Mouse (Mus musculus) yolk sac, embryonic 10.5 days (tissue): ENCODE data around the gene Rnf216.
A peak's percentile ranks its signal among the peaks of the same experiment; 100 is the strongest.

Source experiments
- DNase-seq: peaks from one replicate; pipeline ENCODE4 v3.0.0-alpha.2; 2017; ENCODE audit warnings: low spot score

Gene Rnf216

DNA sequence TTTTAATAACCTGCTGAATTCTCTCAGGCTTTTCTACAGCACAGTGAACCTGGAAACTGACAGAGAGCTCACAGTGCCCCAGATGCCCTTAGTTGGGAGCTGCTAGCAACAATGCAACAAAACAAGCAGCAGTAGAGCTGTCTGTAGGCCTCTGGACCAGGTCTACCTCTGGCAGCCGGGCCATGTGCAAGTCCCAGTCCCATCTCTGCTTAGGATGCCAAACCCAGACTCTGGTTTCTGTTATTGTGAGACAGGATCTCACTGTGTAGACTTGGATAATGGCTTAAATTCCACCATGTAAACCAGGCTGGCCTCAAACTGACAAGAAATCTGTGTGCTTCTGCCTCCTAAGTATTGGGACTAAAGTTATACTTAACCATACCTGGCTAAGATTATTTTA lies 11.2 kb downstream of the Rnf216 start:
- DNase-seq: no peak

DNA sequence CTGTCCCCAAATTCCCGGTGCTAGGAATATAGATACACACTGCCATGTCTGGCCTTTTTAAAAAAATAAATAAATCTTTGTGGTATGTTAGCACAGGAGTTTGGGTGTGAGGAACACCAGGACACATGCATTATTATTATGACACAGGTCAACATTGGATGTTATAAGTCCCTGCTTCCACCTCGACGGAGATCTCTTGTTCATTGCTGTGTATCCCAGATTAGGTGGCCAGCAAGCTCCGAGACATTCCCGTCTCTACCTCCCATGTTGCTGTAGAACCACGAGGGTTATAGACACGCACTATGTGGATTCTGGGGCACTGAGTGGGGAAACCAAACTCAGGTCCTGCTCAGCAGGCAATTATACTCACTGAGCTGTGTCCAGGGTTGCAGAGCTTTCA lies 17.5 kb downstream of the Rnf216 start:
- no peak for DNase-seq

DNA sequence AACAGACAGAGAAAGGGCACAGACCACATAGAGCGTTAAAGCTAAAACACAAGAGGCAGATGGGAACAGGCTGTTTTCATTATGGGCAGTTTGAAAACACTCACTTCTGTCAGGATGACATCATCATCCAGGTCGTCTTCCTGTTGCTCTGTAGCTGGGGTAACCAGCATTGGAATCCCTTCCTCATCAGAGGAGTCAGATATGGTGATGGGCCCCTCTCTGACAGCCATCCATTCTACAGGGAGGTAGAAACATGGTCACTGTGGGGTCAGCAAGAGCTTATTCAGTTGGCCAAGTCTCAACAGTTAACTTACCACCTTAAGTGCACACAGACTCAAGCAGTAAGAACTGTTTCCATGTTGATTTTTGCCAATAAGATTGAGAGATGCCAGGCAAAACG lies 19.9 kb downstream of the Rnf216 start:
- DNase-seq: no peak

DNA sequence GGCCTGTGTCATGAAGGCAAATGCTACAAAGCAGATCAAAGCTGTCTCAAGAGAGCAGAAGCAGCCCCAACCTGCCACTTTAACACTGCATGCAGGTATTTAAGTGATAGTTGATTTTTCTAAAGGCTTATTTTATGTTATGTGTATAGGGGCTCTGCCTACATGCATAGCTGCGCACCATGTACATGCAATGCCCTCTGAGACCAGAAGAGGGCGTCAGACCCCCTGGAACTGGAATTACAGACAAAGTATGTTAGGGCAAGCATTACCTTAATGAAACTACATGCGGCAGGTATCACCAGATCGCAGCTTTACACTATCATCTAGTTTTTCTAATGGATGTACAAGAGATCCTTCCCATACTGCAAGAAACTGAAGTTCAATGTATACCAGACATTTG lies 27.9 kb downstream of the Rnf216 start:
- DNase-seq: no peak

DNA sequence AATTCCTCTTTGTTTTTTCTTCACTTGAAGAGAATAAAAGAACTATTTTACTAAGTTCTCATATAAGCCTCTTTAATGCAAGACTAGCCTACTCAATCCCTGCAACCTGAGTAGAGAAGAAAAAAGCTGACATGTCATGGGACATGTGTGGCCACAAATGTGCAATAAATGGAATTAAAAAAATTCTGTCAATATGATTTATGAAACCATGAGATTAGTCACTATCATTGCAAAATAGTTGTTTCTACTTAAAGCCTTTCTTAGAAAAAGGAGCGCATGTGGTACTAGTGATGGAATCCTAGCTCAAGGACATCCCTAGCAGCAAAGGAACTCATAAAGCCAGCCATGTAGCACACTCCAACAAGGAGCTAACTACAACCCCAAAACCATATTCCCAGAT lies 33.0 kb downstream of the Rnf216 start:
- DNase-seq: no peak

DNA sequence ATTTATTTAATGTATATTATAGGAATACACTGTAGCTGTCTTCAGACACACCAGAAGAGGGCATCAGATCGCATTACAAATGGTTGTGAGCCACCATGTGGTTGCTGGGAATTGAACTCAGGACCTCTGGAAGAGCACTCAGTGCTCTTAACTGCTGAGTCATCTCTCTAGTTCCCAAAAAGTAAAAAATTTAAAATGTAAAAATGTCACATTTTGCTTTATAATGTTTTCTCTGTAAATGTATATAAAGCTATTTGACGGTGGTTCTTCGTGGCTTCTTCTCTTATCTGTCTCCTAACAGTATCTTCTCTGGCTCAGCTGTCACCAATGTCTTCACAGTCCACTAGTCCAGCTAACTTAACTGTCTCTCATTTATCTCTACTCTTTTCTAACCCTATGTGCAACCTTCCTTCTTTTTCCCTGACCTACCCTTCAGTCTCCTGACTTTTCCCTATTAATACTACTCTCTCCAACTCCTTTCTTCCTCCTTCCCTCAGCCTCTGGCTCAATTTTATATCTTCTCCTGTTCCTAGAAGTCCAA lies 36.1 kb downstream of the Rnf216 start:
- DNase-seq: no peak

DNA sequence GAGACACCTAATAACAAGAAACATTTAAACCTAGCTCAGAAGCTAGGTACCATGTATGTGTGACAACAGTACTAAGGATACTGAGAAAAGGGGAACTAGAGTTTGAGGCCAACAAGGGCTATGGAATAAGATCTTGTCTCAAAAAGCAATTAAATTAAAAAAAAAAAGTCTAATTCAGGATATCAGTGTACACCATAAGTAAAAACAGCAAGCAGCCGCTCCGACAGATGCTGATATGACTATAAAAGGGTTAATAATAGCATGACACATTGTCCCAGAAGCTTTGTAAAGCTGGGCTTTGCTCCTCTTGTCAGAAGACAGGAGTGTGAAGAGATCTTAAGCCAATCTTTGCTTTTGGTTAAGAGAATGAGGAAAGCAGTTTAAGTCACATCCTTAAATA lies 36.8 kb downstream of the Rnf216 start:
- no peak for DNase-seq

DNA sequence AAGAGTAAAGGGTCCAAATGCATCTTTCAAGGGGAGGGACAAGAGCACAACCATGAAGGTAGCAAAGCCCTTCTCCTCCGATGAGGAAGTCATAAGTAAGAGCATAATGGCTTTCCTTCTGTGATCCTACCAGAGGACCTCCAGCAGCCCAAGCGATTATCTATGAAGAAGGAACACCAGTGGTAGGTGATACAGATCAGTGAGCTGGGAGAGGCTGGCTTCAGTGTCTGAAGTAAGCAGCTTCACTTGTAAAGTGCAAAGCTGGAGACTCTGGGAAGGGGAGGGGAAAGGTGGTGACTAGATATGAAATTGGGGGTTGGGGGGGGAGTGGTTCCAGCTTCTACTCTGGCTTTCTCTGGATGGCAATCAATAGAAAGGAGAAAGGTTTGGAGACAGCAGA lies 43.7 kb downstream of the Rnf216 start:
- DNase-seq: no peak

DNA sequence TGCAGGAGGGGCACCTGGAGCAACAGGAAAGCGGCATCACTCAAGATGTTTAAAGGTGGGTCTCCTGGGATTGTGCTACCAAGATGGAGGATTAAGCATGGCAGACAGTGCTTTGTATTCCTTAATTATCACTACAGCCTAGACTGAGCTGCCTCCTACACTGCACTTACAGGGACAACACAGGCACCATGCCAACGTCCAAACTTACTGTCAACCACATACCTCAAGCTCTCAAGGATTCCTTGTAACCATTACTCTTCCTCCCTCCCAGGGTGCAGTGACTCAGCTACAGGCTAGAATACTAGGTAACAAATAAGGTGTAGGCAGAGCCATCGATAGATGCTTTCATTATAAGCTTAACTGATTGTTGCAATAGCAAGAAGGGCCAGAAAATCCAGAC lies 44.4 kb downstream of the Rnf216 start:
- DNase-seq: no peak

DNA sequence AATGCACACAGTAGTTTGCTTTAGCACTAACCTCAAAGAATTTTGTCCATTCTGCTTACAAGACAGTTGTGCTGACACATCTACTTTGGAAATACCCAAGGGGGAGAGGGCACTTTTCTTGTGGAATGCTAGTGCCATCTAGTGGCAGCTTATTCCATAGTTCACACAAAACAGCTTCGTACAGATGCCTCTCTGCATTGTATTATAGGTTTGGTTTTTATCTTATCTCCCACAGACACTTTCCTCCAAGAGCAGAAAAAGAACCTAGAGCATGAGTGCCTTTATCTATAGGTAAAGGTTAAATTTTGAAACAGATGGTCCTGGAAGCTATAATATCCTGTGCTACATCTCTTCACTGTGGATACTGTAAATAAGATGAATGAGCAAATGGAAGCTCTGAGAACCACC lies 46.2 kb downstream of the Rnf216 start:
- DNase-seq: peak; percentile 69

DNA sequence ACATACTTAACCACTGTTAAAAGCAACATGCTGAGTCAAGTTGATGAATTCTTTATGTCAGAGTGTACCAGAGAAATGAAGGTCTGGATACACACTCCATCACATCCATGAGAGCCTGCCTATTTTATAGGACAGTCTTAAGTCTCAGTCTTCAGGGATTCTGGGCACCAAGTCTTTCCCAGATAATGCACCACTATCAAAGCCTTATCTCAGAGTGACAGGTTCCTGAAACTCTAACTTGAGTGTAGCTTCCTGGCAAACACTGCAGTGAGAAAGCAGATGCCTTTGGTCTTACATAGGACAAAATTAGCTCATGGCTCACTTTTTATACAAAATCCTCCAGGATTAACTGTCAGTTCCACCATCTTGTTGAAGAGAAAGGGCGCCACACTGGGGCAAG lies 46.7 kb downstream of the Rnf216 start:
- DNase-seq: no peak

DNA sequence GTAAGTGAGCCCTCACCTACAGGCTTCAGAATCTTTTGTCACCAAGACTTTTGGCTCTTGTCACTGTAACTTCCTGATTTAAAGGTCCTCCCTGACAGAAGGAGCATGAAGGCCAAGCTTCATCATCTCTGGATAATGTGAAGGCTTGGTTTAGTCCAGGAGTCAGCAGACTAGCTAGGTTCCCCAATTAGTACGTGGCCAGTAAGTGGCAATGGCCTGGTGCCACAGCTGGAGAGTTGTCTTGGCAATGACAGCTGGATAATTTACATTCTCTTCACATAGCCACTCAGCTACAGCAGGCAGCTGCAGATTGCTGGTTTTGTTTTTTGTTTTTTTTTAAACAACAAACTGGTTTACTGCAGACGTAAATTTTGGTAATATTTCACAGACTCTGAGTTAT lies 47.6 kb downstream of the Rnf216 start:
- DNase-seq: no peak

DNA sequence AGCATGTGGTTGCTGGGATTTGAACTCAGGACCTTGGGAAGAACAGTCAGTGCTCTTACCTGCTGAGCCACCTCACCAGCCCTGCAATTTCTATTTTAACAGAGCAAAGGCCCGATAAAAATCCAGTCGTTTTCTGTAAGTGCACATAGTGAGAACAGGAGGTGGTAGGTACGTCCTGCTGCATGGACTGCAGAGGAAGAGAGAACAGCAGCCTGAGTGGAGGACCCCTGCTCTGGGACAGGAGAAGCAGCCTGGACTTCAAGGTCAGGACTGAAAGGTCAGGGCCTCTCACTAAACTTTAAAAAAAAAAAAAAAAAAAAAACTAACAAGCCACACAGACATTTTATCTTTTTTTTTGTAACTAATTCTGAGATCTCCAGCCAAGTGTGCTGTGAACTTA lies 50.5 kb downstream of the Rnf216 start:
- DNase-seq: no peak

DNA sequence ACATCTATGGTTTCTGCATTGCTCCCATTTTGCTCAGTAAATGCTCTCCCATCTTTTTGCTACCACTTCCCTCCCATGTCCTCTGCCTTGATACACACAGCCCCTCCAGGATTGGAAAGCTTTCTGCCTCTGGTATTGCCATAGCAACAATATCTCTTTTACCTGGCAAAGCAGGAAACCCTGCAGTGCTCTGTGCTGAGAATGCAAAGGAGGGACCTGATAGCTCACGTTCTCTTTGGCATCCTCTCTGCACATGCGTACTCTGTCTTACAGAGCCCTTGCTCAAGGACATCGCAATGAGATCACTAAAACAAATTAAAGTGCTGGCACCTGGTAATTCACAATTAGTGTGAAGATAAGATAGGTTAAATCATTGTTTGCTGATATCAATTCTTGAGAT lies 51.3 kb downstream of the Rnf216 start:
- DNase-seq: no peak

DNA sequence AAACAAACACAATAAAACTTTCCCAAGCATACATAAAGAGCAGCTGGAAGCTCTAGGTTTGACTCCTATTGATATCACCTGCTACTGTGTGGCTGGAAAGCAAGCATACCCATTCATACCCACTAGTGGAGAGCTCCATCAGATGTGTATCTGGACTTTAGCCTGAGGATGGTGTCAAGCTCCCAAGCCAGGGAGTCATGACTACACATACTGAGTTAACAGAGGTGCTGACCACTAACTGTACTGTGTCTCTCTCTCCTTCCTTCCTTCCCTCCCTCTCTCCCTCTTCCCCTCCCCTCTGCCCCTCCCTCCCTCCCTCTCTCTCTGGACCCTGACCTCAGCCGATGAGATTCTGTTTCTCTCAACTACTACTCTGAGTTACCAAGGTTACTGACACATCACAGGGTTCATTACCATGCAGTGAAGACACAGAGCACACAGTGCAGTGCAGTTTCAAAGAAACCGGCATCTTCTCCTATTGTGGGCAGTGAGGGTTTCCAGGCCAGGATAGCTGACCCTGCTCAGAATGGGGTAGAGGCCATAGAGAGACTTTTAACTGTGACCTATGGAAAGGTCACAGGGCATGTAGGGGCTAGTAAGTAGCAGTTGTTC lies 51.9 kb downstream of the Rnf216 start:
- DNase-seq: peak; percentile 82

DNA sequence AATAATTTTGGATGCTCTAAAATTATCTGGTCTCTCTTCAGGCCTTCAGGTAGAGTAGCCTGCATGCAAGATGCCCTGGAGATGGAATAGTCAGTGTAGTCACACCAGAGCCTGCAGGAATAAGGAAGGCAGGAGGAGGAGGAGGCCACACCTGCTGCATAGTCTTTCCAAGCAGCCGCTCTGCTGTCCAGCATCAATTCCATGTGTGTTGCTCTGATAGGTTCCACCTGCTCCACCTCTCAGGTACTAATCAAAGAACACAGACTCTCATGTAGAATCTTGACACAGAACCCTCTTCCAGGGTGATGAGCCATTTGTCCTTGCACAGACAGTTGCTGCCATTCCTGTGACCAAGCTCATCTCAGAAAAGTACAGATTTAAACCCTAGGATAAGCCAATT lies 52.8 kb downstream of the Rnf216 start:
- no peak for DNase-seq

DNA sequence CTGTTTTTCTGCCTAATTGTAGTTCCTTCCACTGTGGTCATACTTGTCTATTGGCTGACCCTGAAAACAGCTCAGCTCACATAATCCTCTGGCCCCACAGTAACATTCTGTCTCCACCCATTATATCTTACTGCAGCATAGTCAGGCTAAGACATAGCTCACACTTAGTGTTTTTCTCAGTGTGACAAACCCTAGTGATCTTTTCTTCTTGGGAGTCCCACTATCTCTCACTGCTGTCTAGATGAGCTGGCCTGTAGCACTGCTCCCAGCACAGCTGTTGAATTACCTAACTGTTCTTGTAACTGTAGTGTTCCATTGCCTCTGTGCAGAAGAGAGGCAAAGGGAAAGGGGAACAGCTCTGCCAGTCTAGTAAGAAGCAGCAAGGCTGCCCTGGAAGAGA lies 53.6 kb downstream of the Rnf216 start:
- peak; percentile 15 for DNase-seq

DNA sequence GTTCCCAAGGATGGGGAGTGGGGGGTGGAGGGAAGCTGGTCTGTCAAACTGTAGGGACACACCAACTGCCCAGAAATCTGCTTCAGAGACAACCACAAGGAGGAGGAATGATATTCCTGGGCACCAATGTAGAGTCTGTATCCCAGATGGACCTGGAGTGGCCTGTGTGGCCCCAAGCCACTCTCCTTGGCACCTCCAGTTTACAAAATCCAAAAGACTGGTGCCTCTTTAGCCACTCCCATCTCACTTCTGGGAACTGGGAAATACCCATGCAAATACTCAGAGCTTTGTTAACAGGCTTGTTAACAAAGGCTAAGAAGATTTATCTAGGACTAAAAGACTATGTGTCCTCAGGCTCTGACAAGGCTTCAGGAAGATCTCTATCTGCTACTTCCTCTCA lies 54.1 kb downstream of the Rnf216 start:
- no peak for DNase-seq

DNA sequence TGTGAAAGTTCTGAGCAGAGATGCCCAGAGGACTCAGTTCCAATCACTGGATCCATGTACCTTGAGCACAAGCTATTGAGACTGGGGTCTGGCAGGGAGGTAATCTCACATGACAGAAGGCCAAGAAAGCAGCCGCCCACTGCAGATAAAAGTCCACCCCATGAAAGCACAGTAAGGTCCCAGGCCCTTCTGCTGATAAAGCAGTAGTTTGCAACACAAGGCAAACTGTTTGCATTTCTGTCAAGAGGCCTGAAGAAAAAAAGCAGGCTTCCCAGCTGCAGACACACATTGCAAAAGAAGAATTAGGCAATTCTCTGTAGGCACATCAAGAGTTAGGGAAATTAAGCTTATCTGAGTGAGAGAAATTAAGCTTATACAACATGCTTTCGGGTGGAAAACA lies 54.6 kb downstream of the Rnf216 start:
- peak; percentile 86 for DNase-seq

DNA sequence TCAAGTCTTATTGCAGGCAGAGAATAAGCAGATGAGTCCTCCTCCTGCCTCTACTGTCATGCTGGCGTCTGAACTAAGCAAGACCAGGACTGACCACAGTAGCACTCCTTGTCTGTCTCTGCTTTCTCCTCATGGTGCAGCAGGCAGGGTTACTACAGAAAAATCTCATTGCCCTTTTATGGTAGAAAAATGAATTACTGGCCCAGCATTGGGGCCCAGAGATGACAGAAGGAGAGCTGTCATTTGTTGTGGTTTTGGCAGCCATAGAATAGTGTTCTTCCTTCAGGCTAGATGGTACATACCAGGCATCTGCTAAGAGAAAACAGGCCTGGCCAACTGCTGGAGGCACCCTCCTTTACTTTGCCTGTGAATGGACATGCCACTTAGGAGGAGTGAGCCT lies 55.0 kb downstream of the Rnf216 start:
- DNase-seq: peak; percentile 22

DNA sequence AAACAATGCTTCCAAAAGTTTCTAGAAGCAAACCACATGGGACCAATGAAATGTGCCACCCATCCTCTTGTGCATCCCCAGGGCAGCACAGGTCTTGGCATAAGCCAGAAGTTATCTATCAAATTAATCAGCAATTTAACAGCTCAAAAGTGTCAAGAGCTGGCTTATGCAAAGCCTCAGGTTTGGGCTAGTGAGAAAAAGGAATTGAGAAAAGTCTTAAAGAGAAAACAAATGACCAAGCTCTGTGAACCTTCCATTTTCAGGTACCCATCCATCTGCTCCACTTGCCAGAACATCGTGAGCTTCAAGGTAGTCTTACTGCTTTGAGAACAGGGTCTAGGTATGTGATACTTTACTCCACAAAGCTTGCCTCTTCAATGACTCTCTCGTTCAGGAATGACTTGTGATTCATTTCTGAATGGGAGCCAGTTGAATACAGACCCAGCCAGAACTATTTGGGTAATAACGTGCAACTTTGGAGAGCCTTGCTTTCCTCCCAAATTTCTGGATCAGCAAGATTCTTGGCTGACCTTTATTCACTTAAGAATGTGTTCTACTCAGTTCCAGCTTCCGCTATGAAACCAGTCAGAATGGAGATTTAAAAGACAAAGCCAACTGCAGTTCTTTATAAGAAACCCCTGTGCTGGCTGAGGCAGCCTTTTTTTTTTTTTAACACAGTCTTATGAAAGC lies 56.5 kb downstream of the Rnf216 start:
- no peak for DNase-seq

DNA sequence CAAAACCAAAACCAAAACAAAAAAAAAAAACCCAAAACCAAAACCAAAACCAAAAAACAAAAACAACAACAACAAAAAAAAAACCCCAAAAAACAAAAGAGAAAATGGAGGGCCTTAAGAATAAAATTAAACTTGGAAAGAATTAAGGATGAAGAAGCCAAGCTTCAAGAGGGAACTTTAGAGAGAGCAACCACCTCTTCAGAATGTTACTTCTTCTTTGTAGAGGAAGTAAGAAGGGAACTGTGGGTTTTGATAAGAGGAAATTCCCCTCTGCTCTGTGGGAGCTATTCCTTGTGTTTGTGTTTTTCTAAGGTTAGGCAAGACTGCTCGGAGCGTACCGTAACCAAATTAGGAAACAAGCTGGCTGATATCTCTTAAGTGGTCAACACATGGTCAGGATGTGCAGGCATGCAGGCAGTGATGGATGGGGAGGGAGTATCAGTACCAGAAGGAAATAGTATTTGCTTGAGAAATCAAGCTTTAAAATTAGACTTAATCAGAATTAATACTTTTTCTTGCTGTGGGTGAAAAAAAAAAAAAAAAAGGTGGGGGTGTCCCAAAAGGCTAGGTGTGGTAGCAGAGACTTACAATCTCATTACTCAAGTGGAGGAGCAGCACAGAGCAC lies 57.2 kb downstream of the Rnf216 start:
- peak; percentile 34 for DNase-seq

DNA sequence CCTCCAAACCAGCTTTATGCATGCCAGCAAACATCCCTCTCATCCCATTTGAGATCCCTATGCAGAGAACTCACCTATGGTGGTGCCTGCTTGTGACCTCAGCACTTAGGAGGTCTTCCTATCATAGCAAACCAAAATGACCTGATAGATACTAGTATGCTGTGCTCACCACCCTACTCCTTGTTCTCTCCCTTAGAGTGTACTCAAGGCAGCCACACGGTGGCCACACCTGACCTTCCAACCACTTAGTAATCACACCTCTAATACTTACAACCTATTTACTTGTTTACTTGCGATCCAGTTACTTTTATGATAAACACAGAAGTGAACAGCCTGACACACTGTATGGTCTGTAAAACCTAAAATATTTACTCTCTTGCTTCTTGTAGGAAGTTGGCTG lies 58.1 kb downstream of the Rnf216 start:
- no peak for DNase-seq
